Mouse (Mus musculus) limb, embryonic 15.5 days (tissue): ENCODE results near the gene Wtip. TPM values are rescaled to one million over a fixed set of nuclear protein-coding genes. Genes with fewer than 3 reads are reported as not detected.
A peak's percentile ranks its signal among the peaks of the same experiment; 100 is the strongest.
"Not testable (repeated sequence)": the region's sequence is repeated elsewhere in the genome, so short reads cannot be mapped to it uniquely, and the experiment has no call there.

ENCODE experiments used
- ATAC-seq: fragments of 200-750 bp; cut with Nextera tagmentation; 2 replicates; pipeline ENCODE4 v1.8.0; 2017; ENCODE audit warnings: low read depth, moderate TSS enrichment; ENCODE audit not compliant: insufficient number of reproducible peaks, low FRiP score, low TSS enrichment
- H3K27ac ChIP-seq: fragments of 300-500 bp; sonication (generic); 2 replicates; pipeline ENCODE4 v1.5.1; 2015; ENCODE audit warnings: moderate library complexity, mild to moderate bottlenecking, inconsistent platforms
- H3K27me3 ChIP-seq: fragments of 300-500 bp; sonication (generic); 2 replicates; pipeline ENCODE4 v1.6.1; 2015; ENCODE audit warnings: inconsistent platforms
- H3K36me3 ChIP-seq: fragments of 300-500 bp; sonication (generic); 2 replicates; pipeline ENCODE4 v1.6.1; 2015; ENCODE audit warnings: inconsistent platforms
- H3K4me1 ChIP-seq: fragments of 300-500 bp; sonication (generic); 2 replicates; pipeline ENCODE4 v1.6.1; 2015; ENCODE audit warnings: inconsistent platforms
- H3K4me2 ChIP-seq: fragments of 300-500 bp; sonication (generic); 2 replicates; pipeline ENCODE4 v1.6.1; 2015; ENCODE audit warnings: mild to moderate bottlenecking, inconsistent platforms
- H3K4me3 ChIP-seq: fragments of 300-500 bp; sonication (generic); 2 replicates; pipeline ENCODE4 v1.5.1; 2015; ENCODE audit warnings: mild to moderate bottlenecking, inconsistent platforms
- H3K9ac ChIP-seq: fragments of 300-500 bp; sonication (generic); 2 replicates; pipeline ENCODE4 v1.6.1; 2015; ENCODE audit warnings: inconsistent platforms
- H3K9me3 ChIP-seq: fragments of 300-500 bp; sonication (generic); 2 replicates; pipeline ENCODE4 v1.6.1; 2016; ENCODE audit warnings: inconsistent platforms
- WGBS: fragments of 180-500 bp; shearing (Covaris S2); methylation state at CpG from one replicate; pipeline ENCODE4 v1.1.7; 2015; 5-methylcytosine and 5-hydroxymethylcytosine counted together
- polyA plus RNA-seq: library from polyadenylated mRNA; unstranded; fragments of >200 nt; fragmentation: Nextera tagmentation; extraction: Ambion mirVana; gene quantifications from 2 replicates; pipeline ENCODE4 v1.2.1, GENCODE M21; 2015

The Wtip gene
- polyA plus RNA-seq, 1 experiment from 2014 or later, result 8.0 TPM

DNA sequence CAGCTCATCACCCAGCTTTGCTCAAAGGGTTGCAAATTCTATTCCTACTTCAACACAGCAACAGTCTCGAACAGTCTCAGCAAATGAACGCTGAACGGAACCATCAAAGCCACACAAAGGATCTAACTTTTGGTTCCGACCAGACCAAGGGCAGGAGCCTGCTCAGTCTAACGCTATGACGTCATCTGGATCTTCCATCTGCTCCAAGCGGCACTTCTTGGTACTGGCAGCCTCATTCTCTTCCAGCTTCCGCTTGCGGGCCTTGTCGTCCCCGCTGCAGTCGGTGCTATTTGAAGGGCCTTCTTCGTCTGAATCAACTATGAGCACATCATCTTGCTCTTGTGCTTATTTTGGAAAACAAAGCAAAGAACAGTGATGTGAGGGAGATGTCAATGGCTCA, 8.1 kb upstream of the Wtip start:
- Histone ChIP-seq H3K9me3 (no peaks in the 10 kb centered on the region), H3K9ac (no peak overlapping the region), H3K4me1 (no peaks in the 10 kb centered on the region), H3K36me3 (peaks cover 60% of the 10 kb centered on the region), H3K27me3 (no peaks in the 10 kb centered on the region), H3K4me3 (no peak overlapping the region), H3K4me2 (no peak overlapping the region), H3K27ac (no peak overlapping the region)
- ATAC-seq, result no peak
- 94% methylated on average over 13 of the region's 13 CpGs for WGBS

DNA sequence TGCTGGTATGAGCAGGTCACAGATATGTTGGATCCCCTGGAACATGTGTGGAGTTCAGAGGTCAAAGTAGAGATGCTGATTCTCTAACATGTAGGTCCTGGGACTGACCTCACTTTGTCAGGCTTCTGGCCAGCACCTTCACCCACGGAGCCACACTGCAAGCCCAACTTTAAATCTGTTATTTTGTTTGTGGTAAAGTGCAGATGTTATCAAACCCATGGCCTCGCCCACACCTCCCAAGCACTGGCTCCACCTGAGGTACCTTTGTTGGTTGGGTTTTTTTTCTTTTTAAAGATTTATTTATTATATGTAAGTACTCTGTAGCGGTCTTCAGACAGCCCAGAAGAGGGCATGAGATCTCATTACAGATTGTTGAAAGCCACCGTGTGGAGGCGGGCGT, 6.4 kb upstream of the Wtip start:
- Histone ChIP-seq H3K27me3 (no peaks in the 10 kb centered on the region), H3K4me3 (no peak overlapping the region), H3K4me1 (no peaks in the 10 kb centered on the region), H3K9ac (no peak overlapping the region), H3K9me3 (no peaks in the 10 kb centered on the region), H3K36me3 (peaks cover 46% of the 10 kb centered on the region), H3K4me2 (no peak overlapping the region), H3K27ac (no peak overlapping the region)
- ATAC-seq, result no peak
- 86% methylated on average over 6 of the region's 6 CpGs for WGBS

DNA sequence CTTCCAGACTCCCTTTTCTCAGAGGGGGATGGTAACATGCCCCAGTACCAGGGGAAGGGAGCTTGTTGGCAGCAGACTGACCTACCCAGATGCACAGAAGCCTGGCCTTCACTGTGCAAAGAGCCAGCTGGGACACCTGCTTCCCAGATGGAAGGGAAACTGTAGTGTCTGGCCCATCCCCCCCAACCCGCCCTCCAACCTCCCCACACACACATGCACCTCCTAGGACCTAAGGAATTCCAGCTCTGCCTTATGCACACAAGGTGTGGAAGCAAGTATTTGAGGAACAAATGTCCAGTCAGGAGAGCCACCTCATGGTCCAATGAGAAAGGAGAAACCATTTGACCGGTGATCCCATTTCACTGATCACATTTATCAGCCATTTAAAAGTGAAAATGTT, 1.3 kb upstream of the Wtip start:
- peak overlapping the region; percentile 12; the same call in 1 of the 2 replicates for H3K27ac ChIP-seq
- H3K4me3 ChIP-seq, result no peak overlapping the region
- no peaks in the 10 kb centered on the region for H3K9me3 ChIP-seq
- H3K4me1 ChIP-seq, result peaks cover 25% of the 10 kb centered on the region
- WGBS, result 66% methylated on average over 2 of the region's 2 CpGs
- H3K4me2 ChIP-seq, result no peak overlapping the region
- no peaks in the 10 kb centered on the region for H3K27me3 ChIP-seq
- H3K36me3 ChIP-seq, result no peaks in the 10 kb centered on the region
- no peak overlapping the region for H3K9ac ChIP-seq
- ATAC-seq, result no peak

DNA sequence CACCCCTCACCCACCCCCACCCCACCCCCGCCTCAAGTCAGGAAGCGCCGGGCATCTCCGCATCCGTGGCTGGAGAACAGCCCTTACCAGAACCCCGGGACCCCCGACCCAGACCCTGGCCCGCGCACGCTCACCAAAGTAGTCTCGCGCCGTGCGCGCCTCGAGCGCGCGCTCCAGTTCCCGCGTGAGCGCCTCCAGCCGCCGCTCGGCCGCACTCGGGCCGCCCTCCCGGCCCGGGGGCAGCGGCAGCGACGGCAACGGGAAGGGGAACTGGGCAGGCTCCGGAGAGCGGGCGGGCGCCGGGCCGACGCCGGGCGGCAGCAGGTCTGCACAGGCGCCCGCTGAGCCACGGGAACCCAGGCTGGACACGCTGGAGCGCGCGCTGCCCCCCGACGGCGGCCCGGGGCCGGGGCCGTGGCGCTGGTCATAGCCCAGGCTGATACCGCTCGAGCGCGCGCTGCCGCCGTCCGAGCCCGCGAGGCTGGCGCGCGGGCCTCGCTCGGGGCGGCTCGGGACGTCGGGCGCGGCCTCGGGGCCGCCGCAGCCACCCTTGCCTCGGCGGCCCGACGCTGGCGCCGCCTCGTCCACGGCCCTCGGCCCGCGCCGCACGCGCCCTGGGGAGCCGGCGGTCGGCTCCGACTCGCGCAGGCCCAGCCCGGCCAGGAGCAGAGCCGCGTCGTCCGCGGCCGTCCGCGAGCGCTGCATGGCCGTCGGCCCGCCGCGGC, 551 bp downstream of the Wtip start:
- H3K4me1 ChIP-seq, result peaks cover 28% of the 10 kb centered on the region
- WGBS, result 0% methylated on average over 75 of the region's 116 CpGs
- peak; percentile 62 for ATAC-seq

DNA sequence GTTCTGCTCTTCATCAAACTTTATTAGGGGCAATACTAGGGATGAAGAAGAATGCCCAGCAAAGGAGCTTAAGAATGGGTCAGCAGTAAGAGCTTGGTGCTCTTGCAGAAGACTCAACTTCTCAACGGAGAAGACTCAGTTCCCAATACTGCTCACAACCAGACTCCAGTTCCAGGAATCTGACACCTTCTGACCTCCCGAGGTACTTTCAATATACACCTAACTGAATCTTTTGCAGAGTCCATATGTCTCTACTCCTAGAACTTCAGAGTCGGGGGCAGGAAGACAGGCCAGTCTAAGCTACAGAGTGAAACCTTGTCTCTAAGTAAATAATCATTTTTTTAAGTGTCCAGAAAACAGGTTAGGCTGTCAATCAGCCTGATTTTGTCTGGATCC, 1.1 kb downstream of the Wtip start:
- H3K36me3 ChIP-seq, result peaks cover 9% of the 10 kb centered on the region
- no peak for ATAC-seq
- H3K27ac ChIP-seq, result peak overlapping the region; percentile 89; the same call in 1 of the 2 replicates
- peak overlapping the region; percentile 67 for H3K4me2 ChIP-seq
- H3K9ac ChIP-seq, result peak overlapping the region; percentile 92
- peak overlapping the region; percentile 92 for H3K4me3 ChIP-seq
- peaks cover 28% of the 10 kb centered on the region for H3K4me1 ChIP-seq
- H3K27me3 ChIP-seq, result no peaks in the 10 kb centered on the region
- H3K9me3 ChIP-seq, result no peaks in the 10 kb centered on the region
- WGBS, result 4% methylated on average over 3 of the region's 3 CpGs

More for the DNA sequence above, 551 bp downstream of the Wtip start:
- peak overlapping the region; percentile 67 for H3K4me2 ChIP-seq
- 0 out of 2 replicates have a peak, but pooled peaks cover 3% of the 10 kb centered on the region for H3K36me3 ChIP-seq
- no peaks in the 10 kb centered on the region for H3K27me3 ChIP-seq
- peak overlapping the region; percentile 92 for H3K4me3 ChIP-seq
- H3K27ac ChIP-seq, result peak overlapping the region; percentile 89
- H3K9me3 ChIP-seq, result no peaks in the 10 kb centered on the region
- H3K9ac ChIP-seq, result peak overlapping the region; percentile 92

DNA sequence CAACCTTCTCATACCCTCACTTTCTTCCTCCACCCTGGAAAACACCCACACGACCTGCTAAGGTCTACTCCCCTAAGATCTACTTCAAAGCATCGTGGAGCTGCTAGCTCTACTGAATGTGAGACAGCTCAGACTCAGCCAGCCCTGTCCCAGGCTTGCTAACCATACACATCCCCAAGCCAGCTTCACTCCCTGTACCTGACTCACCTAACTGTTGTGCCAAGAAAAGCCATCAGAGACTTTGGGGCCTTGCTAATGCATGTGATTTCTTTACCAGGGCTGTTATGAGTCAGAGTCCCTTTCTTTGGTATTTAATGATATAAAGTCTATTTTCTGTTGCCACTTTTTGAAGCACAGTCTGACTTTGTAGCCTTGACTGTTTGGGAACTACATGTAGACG, 1.9 kb downstream of the Wtip start:
- peak overlapping the region; percentile 67 for H3K4me2 ChIP-seq
- WGBS, result 52% methylated on average over 3 of the region's 3 CpGs
- H3K27ac ChIP-seq, result no peak overlapping the region
- no peaks in the 10 kb centered on the region for H3K9me3 ChIP-seq
- peak overlapping the region; percentile 92 for H3K4me3 ChIP-seq
- H3K4me1 ChIP-seq, result peaks cover 28% of the 10 kb centered on the region
- ATAC-seq, result no peak
- no peaks in the 10 kb centered on the region for H3K27me3 ChIP-seq
- H3K36me3 ChIP-seq, result peaks cover 16% of the 10 kb centered on the region
- H3K9ac ChIP-seq, result no peak overlapping the region

DNA sequence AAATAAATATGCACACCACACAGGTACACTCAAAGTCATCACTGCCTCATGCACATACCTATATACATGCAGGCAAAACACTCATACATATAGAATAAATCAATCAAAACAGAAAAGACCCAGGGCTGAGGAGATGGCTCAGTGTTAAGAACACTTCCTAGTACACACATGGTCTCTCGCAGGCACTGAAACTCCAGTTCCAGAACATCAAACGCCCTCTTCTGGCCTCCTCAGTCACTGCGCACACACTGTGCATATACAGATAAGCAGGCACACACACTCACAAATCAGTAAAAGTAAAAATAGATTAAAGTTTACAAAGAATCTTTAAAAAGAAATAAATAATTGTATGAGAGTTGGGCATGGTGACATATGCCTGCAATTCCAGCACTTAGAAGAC, 6.8 kb downstream of the Wtip start:
- Histone ChIP-seq H3K27ac (no peak overlapping the region), H3K4me2 (no peak overlapping the region), H3K36me3 (peaks cover 28% of the 10 kb centered on the region), H3K4me3 (no peak overlapping the region), H3K4me1 (peaks cover 13% of the 10 kb centered on the region), H3K27me3 (no peaks in the 10 kb centered on the region), H3K9me3 (no peaks in the 10 kb centered on the region), H3K9ac (no peak overlapping the region)
- 85% methylated on average over 3 of the region's 3 CpGs for WGBS
- no peak for ATAC-seq

DNA sequence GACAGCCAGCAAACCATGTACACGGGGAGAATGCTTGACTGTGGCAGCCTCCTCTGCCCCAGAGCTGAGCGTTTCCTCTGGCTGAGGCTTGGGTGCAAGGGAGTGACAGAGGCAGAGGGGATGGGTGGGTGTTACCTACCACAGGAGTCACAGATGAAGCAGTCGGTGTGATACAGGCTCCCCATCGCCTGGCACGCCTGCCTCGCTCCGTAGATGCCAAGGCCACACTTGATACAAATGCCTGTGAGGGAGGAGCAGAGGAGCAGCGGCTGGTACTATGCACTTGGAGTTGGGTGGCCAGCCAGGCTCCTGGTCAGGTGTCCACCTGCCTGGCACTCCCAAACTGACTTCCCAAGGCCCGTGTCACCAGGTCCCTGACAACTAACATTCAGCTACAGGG, 7.7 kb downstream of the Wtip start:
- peaks cover 28% of the 10 kb centered on the region for H3K36me3 ChIP-seq
- no peak overlapping the region for H3K9ac ChIP-seq
- WGBS, result 89% methylated on average over 9 of the region's 9 CpGs

DNA sequence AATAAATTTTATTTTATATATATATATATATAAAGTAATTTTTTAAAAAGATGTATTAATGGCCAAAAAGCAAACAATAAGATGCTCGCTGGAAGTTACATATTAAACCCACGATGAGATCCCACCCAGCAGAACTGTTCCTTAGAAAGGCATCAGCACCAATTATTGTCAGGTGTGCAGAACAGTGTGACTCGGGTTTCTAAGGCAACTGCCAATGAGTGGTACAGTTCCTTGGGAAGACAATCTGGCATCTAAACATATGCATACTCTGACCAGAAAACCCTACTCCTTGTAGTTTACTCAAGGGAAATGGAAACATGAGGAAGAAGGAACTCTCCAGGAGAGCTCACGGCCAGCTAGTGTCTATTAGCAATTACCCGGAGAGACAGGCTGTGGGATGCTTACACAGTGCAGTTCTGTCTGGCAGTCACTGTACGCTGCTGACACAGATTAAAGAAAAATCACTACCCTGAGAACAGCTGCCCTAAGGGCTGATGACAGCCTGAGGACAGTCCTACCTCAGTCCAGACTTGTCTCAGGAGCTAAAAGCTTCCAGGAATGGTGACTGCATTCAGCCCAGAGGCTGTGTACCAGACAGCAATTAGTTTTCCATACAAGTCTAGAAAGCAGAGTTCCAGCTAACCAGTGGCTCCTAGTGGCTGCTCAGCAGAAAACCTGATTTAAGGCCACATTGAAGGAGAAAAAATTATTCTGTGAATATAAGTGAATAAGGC, 9.9 kb downstream of the Wtip start:
- Histone ChIP-seq H3K9ac (no peak overlapping the region), H3K27ac (no peak overlapping the region), H3K36me3 (peaks cover 37% of the 10 kb centered on the region), H3K4me2 (no peak overlapping the region), H3K4me1 (peaks cover 5% of the 10 kb centered on the region; the same call in 1 of the 2 replicates), H3K27me3 (no peaks in the 10 kb centered on the region), H3K9me3 (no peaks in the 10 kb centered on the region), H3K4me3 (no peak overlapping the region)
- ATAC-seq, result no peak
- WGBS, result 77% methylated on average over 6 of the region's 6 CpGs

More for the DNA sequence above, 7.7 kb downstream of the Wtip start:
- no peaks in the 10 kb centered on the region for H3K27me3 ChIP-seq
- peaks cover 9% of the 10 kb centered on the region for H3K4me1 ChIP-seq
- no peaks in the 10 kb centered on the region for H3K9me3 ChIP-seq
- no peak overlapping the region for H3K27ac ChIP-seq
- no peak overlapping the region for H3K4me2 ChIP-seq
- H3K4me3 ChIP-seq, result no peak overlapping the region
- ATAC-seq, result no peak

DNA sequence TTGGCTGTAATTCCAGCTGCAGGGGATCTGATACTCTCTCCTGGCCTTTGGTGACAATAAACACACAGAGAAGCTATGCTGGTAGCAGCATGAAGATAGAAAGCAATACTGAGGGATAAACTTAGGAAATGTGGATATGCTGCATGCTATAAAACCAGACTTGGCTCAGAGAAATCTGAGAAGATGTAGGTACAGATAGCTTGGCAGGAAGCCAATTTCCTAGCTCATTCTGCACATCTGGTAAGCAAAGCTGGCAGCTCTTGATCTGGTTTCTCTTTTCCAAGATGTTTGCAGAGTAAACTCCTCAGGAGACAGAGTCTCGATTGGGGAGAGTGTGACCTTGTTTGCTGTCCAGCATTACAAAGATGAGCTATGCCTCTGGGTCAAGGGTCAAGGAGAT, 12.4 kb downstream of the Wtip start:
- H3K36me3 ChIP-seq, result peaks cover 40% of the 10 kb centered on the region
- not testable (repeated sequence) for H3K9ac ChIP-seq, ATAC-seq, H3K27ac ChIP-seq, H3K27me3 ChIP-seq, H3K4me2 ChIP-seq, H3K4me1 ChIP-seq, H3K9me3 ChIP-seq, H3K4me3 ChIP-seq
- 11% methylated on average over 1 of the region's 1 CpGs for WGBS

DNA sequence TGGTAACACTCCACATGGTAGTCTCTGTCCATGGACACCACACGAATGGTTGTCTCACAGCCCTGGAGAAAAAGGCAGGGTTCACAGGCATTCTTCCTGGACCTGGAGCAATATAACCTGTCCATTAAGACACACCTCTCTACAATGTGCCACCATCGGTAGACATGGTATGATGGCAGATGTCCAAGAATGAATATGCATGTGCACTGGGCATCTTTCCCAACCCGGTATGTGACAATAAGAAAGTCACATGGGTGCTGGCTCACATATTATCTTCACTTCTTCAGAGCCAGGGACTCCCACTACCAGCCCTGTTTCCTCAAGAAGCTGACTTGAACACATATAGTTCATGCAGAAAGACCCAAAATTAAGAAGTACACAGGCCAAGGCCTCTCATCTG, 16.5 kb downstream of the Wtip start:
- whole genome bisulfite sequencing, result 86% methylated on average over 3 of the region's 3 CpGs
- ATAC-seq, result no peak
- Histone ChIP-seq H3K9me3 (no peaks in the 10 kb centered on the region), H3K4me2 (no peak overlapping the region), H3K27me3 (no peaks in the 10 kb centered on the region), H3K4me1 (peaks cover 5% of the 10 kb centered on the region; the same call in 1 of the 2 replicates), H3K36me3 (peaks cover 67% of the 10 kb centered on the region), H3K4me3 (no peak overlapping the region), H3K9ac (no peak overlapping the region), H3K27ac (no peak overlapping the region)

DNA sequence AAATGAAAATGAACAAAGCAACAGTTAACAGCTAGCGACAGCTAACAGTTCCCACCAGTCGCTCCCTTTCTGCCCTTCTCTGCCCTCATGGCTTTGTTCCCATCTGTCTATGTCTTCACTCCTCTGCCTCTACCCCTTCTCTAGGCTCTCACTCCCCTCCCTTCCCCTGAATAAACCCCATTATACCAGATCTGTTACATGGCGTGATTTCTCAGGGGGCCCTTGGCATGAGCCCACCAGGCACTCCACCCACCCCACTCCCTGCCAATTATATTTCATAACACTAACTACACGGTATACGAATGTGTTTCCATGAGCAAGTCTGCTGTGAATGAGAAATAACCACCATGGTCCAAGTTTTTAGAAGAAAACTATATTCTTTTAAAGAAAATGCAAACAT, 23.9 kb downstream of the Wtip start:
- H3K9me3 ChIP-seq, result no peaks in the 10 kb centered on the region
- 67% methylated on average over 5 of the region's 5 CpGs for WGBS
- H3K27ac ChIP-seq, result peak overlapping the region; percentile 22; the same call in 1 of the 2 replicates
- H3K4me2 ChIP-seq, result no peak overlapping the region
- no peak for ATAC-seq
- no peak overlapping the region for H3K9ac ChIP-seq
- H3K4me1 ChIP-seq, result peaks cover 7% of the 10 kb centered on the region; the same call in 1 of the 2 replicates
- no peaks in the 10 kb centered on the region for H3K27me3 ChIP-seq
- peaks cover 47% of the 10 kb centered on the region for H3K36me3 ChIP-seq
- no peak overlapping the region for H3K4me3 ChIP-seq
